Mouse (Mus musculus): ENCODE data around the gene Dlgap1. TPM values are rescaled to one million over a fixed set of nuclear protein-coding genes. Genes with fewer than 3 reads are reported as not detected.

Dlgap1 gene
- polyA plus RNA-seq, 1 experiment from 2014 or later, result not detected

DNA sequence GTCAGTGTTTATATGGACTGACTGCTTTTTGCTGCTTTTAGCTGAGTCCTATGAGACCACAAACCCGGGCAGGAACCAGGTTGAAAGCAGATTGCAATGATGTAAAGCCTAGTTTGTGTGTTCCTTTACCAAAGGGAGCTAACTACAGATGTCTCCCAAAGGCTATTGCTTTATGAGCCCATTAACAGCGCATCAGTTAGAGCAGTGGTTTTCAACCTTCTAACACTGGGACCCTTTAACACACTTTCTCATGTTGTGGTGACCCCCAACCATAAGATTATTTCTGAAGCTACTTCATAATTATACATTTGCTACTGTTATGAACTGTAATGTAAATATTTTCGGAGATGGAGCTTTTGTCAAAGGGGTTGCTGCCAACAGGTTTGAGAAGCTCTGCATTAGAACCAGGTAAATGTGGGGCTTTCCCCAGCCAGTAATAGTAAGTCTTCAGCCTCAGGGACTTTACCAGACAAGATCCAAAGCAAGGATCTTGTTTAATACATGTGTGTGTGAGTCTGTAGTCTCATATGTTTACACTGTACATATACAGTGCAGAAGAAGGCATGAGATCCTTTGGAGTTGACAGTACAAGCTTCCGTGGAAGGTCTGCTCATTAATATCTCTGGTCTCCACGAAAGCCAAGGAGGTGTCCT lies 899.8 kb downstream of the Dlgap1 start:
- H3K36me3 ChIP-seq (ENCODE audit: inconsistent target), result no peaks in the 10 kb centered on the region
- H3K4me3 ChIP-seq (ENCODE audit: inconsistent target), result no peak overlapping the region
- no peaks in the 10 kb centered on the region for H3K79me2 ChIP-seq (ENCODE audit: inconsistent target)
- no peak overlapping the region for H3K27ac ChIP-seq
- WGBS (ENCODE audit: missing documents), result 83% methylated on average over 5 of the region's 5 CpGs

DNA sequence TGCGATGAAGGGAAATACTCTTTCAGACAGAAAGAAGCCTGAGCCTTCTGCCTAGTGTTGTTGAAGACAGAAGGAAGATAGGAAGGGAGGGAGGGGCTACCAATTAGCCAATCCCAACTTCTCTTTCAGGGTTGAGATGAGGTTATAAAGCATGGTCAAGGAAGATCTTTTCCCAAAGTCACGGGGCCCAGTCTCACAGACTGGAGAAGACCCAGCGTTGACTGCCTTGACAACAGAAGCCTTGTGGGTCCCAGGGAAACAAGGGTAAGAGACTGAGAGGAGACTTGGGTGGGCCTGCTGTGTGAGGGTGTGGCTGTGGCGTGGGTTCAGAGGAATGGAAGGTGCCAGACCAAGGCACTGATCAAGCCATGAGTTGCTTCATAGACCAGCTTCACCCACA lies 901.7 kb downstream of the Dlgap1 start:
- Histone ChIP-seq H3K79me2 (ENCODE audit: inconsistent target) (no peaks in the 10 kb centered on the region), H3K4me3 (ENCODE audit: inconsistent target) (no peak overlapping the region), H3K27ac (no peak overlapping the region), H3K36me3 (ENCODE audit: inconsistent target) (no peaks in the 10 kb centered on the region)
- WGBS (ENCODE audit: missing documents), result 100% methylated on average over 4 of the region's 4 CpGs

All from macrophage (primary cell).